Mouse (Mus musculus) limb, embryonic 10.5 days (tissue): ENCODE measurements around the gene Adm. TPM values are rescaled to one million over a fixed set of nuclear protein-coding genes. Genes with fewer than 3 reads are reported as not detected.
A peak's percentile ranks its signal among the peaks of the same experiment; 100 is the strongest.
"Not testable (repeated sequence)": the region's sequence is repeated elsewhere in the genome, so short reads cannot be mapped to it uniquely, and the experiment has no call there.

Experiments used
- DNase-seq: peaks from one replicate; pipeline ENCODE4 v3.0.0-alpha.2; 2017; ENCODE audit warnings: low spot score
- H3K27ac ChIP-seq: fragments of 300-500 bp; sonication (generic); 2 replicates; pipeline ENCODE4 v1.5.1; 2016; ENCODE audit warnings: mild to moderate bottlenecking
- H3K27me3 ChIP-seq: fragments of 300-500 bp; sonication (generic); 2 replicates; pipeline ENCODE4 v1.6.1; 2016; ENCODE audit warnings: low read depth, mild to moderate bottlenecking; ENCODE audit not compliant: poor library complexity, severe bottlenecking
- H3K36me3 ChIP-seq: fragments of 300-500 bp; sonication (generic); 2 replicates; pipeline ENCODE4 v1.6.1; 2016; ENCODE audit warnings: mild to moderate bottlenecking, moderate library complexity
- H3K4me1 ChIP-seq: fragments of 300-500 bp; sonication (generic); 2 replicates; pipeline ENCODE4 v1.6.1; 2016
- H3K4me3 ChIP-seq: fragments of 300-500 bp; sonication (generic); 2 replicates; pipeline ENCODE4 v1.5.1; 2016; ENCODE audit warnings: mild to moderate bottlenecking, moderate library complexity
- H3K9me3 ChIP-seq: fragments of 300-500 bp; sonication (generic); replicated peaks from 2 replicates; pipeline ENCODE4 v1.6.1; 2016; ENCODE audit warnings: mild to moderate bottlenecking
- WGBS: fragments of 180-500 bp; shearing (Covaris S2); methylation state at CpG from one replicate; pipeline ENCODE4 v1.1.7; 2016; 5-methylcytosine and 5-hydroxymethylcytosine counted together
- polyA plus RNA-seq: library from polyadenylated mRNA; unstranded; fragments of >200 nt; fragmentation: Nextera tagmentation; extraction: Ambion mirVana; gene quantifications from 2 replicates; pipeline ENCODE4 v1.2.1, GENCODE M21; 2016

Adm gene
- polyA plus RNA-seq, result 1.3 and 1.6 TPM in 2 replicates

DNA sequence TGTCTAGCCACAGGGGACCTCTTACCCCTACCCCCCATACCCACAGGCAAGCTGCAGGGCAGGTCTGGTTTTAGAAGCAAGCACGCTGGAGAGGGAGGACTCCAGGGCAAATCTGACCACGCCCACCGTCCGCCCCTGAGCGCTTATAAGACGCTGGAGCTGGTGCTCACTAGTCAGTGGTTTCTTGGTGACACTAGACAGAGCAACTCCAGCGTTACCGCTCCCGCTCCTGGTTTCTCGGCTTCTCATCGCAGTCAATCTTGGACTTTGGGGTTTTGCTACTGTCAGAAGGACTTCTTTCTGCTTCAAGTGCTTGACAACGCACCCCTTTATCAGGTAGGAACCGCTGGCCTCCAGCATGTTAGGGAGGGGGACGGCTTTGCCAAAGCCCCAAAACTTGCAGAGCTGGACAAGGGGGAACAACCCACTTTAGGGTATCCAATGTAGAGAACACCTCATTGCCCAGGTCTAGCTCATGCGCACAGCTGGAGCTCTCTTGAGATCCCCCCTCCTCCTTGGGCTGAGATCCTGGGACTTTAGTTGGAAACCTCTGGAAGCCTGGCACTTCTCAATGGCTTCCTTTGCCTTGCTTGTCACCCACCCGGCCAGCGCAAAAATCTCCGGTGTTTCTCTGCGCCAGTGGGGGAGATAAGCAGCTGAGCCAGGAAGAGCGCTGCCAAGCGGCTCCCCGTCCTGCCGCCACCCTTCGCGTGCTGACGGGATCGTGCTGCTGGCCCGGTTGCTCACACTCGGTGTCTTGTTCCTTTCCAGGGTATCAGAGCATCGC lies at the start of gene Adm:
Adm (plus strand) TSS at position 176 of the 787 bp plus-strand sequence.
- Histone ChIP-seq H3K36me3 (no peaks in the 10 kb centered on the region), H3K27me3 (peaks cover 88% of the 10 kb centered on the region), H3K27ac (peak within 1 kb of the TSS; percentile 56; the same call in 1 of the 2 replicates), H3K4me3 (peak within 1 kb of the TSS; percentile 53), H3K9me3 (no peaks in the 10 kb centered on the region), H3K4me1 (peaks cover 56% of the 10 kb centered on the region)
- DNase-seq, result peak; percentile 82
- WGBS, result 1% methylated on average over 30 of the region's 30 CpGs

DNA sequence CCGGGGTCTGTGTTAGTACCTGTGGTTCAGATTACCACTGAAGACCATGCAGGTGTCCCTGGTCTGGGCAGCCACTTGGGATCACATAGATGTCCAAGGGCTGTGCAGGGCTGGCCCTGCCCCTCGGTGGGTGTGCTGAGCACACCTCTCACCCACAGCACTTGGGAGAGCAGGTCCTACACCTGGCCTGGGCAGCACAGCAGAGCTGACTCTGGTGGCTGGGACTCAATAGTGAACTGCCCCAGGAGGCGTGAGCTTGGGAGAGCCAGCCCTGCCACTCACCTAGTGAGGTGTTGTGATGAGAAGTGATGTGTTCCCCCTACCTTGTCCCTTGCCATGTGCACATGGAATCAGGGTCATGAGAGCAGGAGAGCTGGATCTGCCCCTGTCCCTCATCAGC lies 43.8 kb upstream of the Adm start:
- Histone ChIP-seq H3K36me3 (no peaks in the 10 kb centered on the region), H3K4me1 (no peaks in the 10 kb centered on the region), H3K27me3 (no peaks in the 10 kb centered on the region), H3K4me3 (no peak overlapping the region), H3K9me3 (no peaks in the 10 kb centered on the region), H3K27ac (no peak overlapping the region)
- no peak for DNase-seq
- 92% methylated on average over 3 of the region's 3 CpGs for WGBS

- 65% methylated on average over 2 of the region's 2 CpGs for WGBS
- no peak overlapping the region for H3K27ac ChIP-seq
These were observed 43.3 kb upstream of the Adm start for GRCm38 (mm10) chr7:110584159-110584558.

DNA sequence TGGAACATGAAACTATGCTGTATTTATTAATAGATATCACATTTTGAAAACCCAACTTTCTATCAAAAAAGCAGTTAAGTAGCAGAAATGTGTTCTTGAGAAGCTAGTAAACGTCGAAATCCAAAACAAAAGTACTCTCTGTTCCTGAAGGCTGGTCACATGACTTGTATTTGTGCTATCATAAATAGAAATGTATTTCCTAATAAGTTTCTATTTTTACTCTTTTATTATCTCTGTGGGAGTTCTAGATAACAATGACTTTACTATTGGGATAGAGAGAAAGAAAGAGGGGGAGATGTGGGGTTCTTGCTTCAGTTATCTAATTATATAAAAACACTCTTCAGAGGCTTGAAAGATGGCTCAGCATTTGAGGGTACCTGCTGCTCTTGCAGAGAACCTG lies 42.2 kb upstream of the Adm start:
- no peaks in the 10 kb centered on the region for H3K4me1 ChIP-seq
- no peaks in the 10 kb centered on the region for H3K9me3 ChIP-seq
- H3K4me3 ChIP-seq, result no peak overlapping the region
- no peak for DNase-seq
- no peak overlapping the region for H3K27ac ChIP-seq
- WGBS, result 87% methylated on average over 2 of the region's 2 CpGs
- H3K27me3 ChIP-seq, result no peaks in the 10 kb centered on the region
- no peaks in the 10 kb centered on the region for H3K36me3 ChIP-seq

More at GRCm38 (mm10) chr7:110584159-110584558, 43.3 kb upstream of the Adm start:
- H3K27me3 ChIP-seq, result no peaks in the 10 kb centered on the region
- H3K9me3 ChIP-seq, result no peaks in the 10 kb centered on the region
- H3K4me1 ChIP-seq, result no peaks in the 10 kb centered on the region
- no peak overlapping the region for H3K4me3 ChIP-seq
- H3K36me3 ChIP-seq, result no peaks in the 10 kb centered on the region
- DNase-seq, result no peak

DNA sequence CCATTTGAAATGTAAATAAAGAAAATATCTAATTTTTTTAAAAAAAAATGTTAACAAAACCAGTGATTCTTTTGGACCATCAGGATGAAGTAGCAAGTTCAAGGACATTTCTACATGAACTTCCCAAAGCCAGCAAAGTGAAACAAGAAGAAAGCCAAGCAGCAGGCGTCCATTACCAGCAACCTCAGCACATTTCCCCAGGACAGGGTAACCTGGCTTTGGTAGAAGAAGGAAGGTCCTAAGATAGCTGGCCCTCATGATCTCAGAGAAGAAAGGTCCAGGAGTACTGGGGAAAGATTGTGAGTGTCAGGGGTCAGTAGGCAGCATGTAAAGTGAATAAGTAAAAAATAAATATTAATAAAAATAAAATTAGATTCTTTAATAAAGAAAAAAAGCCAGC lies 39.7 kb upstream of the Adm start:
- DNase-seq, result no peak
- Histone ChIP-seq H3K4me3 (no peak overlapping the region), H3K4me1 (no peaks in the 10 kb centered on the region), H3K27ac (no peak overlapping the region), H3K9me3 (no peaks in the 10 kb centered on the region), H3K36me3 (no peaks in the 10 kb centered on the region), H3K27me3 (no peaks in the 10 kb centered on the region)
- WGBS, result 84% methylated on average over 1 of the region's 1 CpGs

DNA sequence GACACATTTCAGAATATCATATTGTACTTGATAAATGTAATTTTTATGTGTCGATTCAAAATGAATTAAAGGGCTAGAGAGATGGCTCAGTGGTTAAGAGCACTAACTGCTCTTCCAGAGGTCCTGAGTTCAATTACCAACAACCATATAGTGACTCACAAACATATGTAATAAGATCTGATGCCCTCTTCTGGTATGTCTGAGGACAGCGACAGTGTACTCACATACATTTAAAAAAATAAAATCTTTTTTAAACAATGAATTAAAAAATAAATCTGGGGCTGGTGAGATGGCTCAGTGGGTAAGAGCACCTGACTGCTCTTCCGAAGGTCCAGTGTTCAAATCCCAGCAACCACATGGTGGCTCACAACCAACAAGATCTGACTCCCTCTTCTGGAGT lies 33.5 kb upstream of the Adm start:
- H3K27ac ChIP-seq, DNase-seq: not testable (repeated sequence)
- 93% methylated on average over 3 of the region's 3 CpGs for WGBS

GRCm38 (mm10) chr7:110597141-110597540 lies 30.3 kb upstream of the Adm start:
- Histone ChIP-seq H3K9me3 (no peaks in the 10 kb centered on the region), H3K36me3 (peaks cover 8% of the 10 kb centered on the region), H3K4me3 (no peak overlapping the region), H3K4me1 (no peaks in the 10 kb centered on the region), H3K27ac (no peak overlapping the region), H3K27me3 (no peaks in the 10 kb centered on the region)
- WGBS, result 100% methylated on average over 1 of the region's 1 CpGs
- no peak for DNase-seq

More for the DNA sequence above, 33.5 kb upstream of the Adm start:
- not testable (repeated sequence) for H3K36me3 ChIP-seq, H3K4me1 ChIP-seq, H3K4me3 ChIP-seq, H3K27me3 ChIP-seq, H3K9me3 ChIP-seq

GRCm38 (mm10) chr7:110605476-110605875 lies 22.0 kb upstream of the Adm start:
- H3K4me3 ChIP-seq, result no peak overlapping the region
- H3K36me3 ChIP-seq, result 0 out of 2 replicates have a peak, but pooled peaks cover 2% of the 10 kb centered on the region
- no peaks in the 10 kb centered on the region for H3K9me3 ChIP-seq
- 82% methylated on average over 4 of the region's 4 CpGs for WGBS
- no peak for DNase-seq
- H3K27me3 ChIP-seq, result no peaks in the 10 kb centered on the region
- H3K27ac ChIP-seq, result no peak overlapping the region
- H3K4me1 ChIP-seq, result no peaks in the 10 kb centered on the region

DNA sequence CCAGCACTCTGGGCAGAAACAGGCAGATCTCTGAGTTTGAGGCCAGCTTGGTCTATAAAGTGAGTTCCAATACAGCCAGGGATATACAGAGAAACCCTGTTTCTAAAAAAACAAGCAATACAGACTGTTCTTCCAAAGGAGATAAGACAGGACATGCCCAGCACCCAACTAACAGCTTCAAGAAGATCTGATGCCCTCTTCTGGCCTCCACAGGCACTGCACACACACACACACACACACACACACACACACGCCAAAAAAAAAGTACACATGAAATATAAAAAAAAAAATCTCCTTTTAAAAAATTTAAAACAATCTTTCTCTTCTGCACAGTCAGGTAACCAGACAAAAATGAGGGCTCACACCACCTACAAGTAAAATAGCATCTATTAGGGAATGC lies 20.6 kb upstream of the Adm start:
- no peak for DNase-seq
- Histone ChIP-seq H3K4me1 (no peaks in the 10 kb centered on the region), H3K27ac (no peak overlapping the region), H3K4me3 (no peak overlapping the region), H3K27me3 (no peaks in the 10 kb centered on the region), H3K36me3 (0 out of 2 replicates have a peak, but pooled peaks cover 2% of the 10 kb centered on the region), H3K9me3 (no peaks in the 10 kb centered on the region)
- WGBS, result 94% methylated on average over 1 of the region's 1 CpGs

DNA sequence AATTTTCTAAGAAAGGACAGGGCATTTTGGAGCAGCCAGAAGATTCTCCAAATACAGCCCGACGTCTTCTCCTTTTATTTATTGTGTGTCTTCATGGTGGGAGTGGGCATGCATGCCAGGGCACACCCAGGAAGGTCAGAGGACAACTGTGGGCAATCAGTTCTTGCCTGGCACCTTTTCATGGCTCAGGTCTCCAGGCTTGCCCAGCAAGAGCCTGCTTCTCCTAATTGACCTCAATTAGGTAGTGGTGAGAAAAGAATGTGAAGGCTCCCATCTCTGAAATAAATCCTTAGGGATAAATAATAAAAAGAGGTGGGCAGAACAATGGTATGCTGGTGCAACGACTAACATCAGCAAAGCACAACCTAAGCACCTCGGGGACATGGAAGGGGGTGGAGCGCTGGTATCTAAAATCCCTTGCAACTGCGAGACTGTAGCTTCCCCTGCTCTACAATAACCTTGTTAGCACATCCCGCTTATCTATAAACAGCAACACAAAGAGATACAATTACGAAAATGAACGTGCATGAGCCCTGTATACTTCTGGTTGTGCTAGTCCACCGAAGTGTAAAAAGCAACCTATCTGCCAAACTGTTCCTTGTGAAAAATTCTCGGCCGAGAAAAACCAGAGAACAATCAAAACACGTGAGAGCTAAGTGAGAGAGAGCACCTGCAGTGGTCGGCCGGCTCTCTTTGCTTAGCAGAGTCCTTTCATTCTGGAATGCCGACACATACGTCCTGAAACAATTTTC lies 13.9 kb upstream of the Adm start:
- Histone ChIP-seq H3K9me3 (no peaks in the 10 kb centered on the region), H3K36me3 (0 out of 2 replicates have a peak, but pooled peaks cover 2% of the 10 kb centered on the region), H3K4me3 (peak overlapping the region; percentile 94), H3K27ac (peak overlapping the region; percentile 98), H3K27me3 (no peaks in the 10 kb centered on the region), H3K4me1 (peaks cover 19% of the 10 kb centered on the region)
- DNase-seq, result no peak
- 4% methylated on average over 17 of the region's 17 CpGs for WGBS

GRCm38 (mm10) chr7:110614133-110615063 lies 13.1 kb upstream of the Adm start, which contains the start of gene Sbf2:
Gene Sbf2, minus strand, starts transcription at chr7:110614922.
- peak; percentile 96 for DNase-seq

GRCm38 (mm10) chr7:110615151-110615631 lies 12.3 kb upstream of the Adm start:
- Histone ChIP-seq H3K4me3 (peak overlapping the region; percentile 94), H3K27ac (peak overlapping the region; percentile 98), H3K36me3 (no peaks in the 10 kb centered on the region), H3K9me3 (no peaks in the 10 kb centered on the region), H3K27me3 (0 out of 2 replicates have a peak, but pooled peaks cover 5% of the 10 kb centered on the region), H3K4me1 (peaks cover 19% of the 10 kb centered on the region)
- no peak for DNase-seq
- WGBS, result under 1% methylated on average over 20 of the region's 20 CpGs

More at GRCm38 (mm10) chr7:110614133-110615063, 13.1 kb upstream of the Adm start, which contains the start of gene Sbf2:
- Histone ChIP-seq H3K9me3 (no peaks in the 10 kb centered on the region), H3K27me3 (0 out of 2 replicates have a peak, but pooled peaks cover 4% of the 10 kb centered on the region), H3K36me3 (no peaks in the 10 kb centered on the region), H3K27ac (peak within 1 kb of the TSS; percentile 98), H3K4me1 (peaks cover 19% of the 10 kb centered on the region), H3K4me3 (peak within 1 kb of the TSS; percentile 94)
- WGBS, result under 1% methylated on average over 115 of the region's 127 CpGs
